Mouse (Mus musculus): ENCODE data around the gene Repin1.

The Repin1 gene

DNA sequence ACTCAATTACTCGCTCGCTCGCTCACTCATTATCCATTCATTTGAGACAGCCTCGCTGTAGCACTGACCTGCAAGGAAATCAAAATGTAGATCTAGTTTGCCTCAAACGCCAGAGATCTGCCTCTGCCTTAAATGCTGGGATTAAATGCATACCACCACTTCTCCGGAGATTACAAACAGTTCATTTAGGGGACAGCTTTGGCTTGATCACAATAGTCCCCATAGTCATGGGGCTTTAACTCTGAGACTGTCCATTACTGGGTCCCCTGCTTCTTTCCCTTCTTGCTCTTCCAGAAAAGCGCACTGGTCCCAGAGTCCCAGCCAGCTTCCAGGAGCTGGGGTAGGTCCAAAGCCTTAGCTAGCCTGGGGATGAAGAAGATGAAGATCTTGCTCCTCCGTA, 32.8 kb downstream of the Repin1 start, which contains the start of gene AI854703:
AI854703 (plus strand) TSS at position 301 of the 400 bp plus-strand sequence.
- peak; percentile 15 for DNase-seq (ENCODE audit: extremely low spot score)

GRCm38 (mm10) chr6:48626984-48627383, 33.3 kb downstream of the Repin1 start:
- peak; percentile 61 for DNase-seq (ENCODE audit: extremely low spot score)

GRCm38 (mm10) chr6:48627511-48627924, 33.8 kb downstream of the Repin1 start:
- no peak for DNase-seq (ENCODE audit: extremely low spot score)

GRCm38 (mm10) chr6:48628377-48628776, 34.7 kb downstream of the Repin1 start:
- no peak for DNase-seq (ENCODE audit: extremely low spot score)

- peak; percentile 31 for DNase-seq (ENCODE audit: extremely low spot score)
Measured at GRCm38 (mm10) chr6:48628808-48629660, 35.4 kb downstream of the Repin1 start.

DNA sequence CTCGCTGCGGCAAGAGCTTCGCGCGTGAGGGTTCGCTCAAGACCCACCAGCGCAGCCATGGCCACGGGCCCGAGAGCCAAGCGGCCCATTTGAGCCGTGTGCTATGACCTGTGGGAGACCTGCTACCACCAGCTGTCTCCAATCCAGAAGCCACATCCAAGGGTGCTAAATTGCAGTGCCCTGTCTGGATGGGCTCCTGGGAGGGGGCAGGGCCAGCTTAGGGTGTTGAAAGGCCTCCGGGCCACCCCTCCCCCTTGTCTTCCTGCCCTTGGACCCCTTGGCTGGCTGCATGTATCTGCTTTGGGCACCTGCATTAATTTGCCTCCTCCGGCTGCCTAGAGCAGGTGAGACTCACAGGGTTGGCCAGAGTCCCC, 36.0 kb downstream of the Repin1 start:
- no peak for DNase-seq (ENCODE audit: extremely low spot score)

DNA sequence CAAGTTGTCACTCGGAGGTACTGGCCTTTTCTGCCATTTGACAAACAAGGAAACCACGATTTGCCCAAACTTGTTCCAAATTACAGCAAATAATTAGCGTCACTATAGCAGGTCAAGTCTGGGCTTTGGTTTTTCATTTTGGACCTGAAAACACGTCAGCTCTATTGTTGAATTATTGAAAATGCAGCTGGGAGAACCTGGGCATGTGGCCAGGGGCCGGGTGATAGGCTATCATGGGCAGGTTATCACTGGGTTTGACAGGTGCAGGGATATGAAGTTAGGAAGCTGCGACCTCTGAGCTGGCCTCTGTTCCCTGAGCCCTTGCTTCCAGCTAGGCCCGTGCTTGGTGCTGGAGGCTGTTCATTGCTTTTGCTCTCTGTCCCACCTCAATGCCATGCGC, 37.1 kb downstream of the Repin1 start:
- DNase-seq (ENCODE audit: extremely low spot score), result no peak

DNA sequence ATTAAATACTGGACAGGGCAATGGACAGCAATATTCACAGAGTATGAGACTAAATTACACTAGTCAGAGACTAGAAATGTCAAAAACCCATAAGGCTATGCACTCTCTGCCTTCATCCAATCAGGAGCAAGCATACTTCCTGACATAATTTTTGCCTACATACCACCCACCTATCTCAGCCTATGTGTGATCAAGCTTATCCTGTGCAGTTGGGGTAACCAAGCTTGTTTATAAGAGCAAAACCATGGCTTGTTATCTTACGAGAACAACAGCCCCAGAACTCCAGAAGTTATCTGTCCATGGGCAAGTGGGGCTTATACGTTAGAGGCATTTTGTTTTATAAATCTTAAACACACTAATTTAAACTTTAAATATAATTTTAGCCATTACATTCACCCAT, 41.4 kb downstream of the Repin1 start:
- DNase-seq (ENCODE audit: extremely low spot score), result no peak

- DNase-seq (ENCODE audit: extremely low spot score), result no peak
Measured at GRCm38 (mm10) chr6:48636515-48636914, 42.8 kb downstream of the Repin1 start.

- no peak for DNase-seq (ENCODE audit: extremely low spot score)
Measured at GRCm38 (mm10) chr6:48637811-48638500, 44.3 kb downstream of the Repin1 start.

DNA sequence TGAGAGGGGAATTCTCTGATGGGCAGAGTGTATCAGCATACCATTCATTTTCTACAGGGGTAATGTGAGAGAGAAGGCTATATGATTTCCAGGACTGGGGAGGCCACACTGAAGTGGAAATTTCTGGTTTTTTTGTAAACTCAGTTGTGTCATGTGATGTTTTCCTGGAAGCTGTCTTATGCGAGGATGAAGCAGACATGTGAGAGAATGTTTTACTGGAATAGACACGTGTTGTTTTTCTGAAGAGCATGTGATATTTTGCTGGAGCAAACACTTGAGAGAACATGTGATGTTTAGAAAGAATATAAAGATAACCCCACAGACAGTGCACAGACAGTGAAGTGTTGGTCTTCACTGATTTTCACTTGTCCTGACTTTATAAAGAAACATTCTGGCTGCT, 44.9 kb downstream of the Repin1 start:
- DNase-seq (ENCODE audit: extremely low spot score), result no peak

DNA sequence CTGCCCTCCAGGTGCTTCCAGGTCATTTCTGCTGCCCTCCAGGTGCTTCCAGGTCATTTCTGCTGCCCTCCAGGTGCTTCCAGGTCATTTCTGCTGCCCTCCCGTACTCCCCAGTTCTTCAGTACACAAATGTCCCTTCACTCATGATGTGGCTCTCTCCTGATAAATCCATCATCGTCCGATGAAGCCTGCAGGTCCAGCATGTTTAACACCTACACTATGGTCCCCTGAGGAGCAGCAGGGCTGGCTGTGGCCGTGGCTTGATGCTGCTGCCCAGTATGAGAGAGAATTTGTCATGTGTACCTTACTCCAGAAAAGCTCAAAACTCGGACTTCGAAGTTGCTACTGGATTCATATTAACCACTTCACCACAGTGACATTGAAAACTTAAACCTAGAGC, 47.7 kb downstream of the Repin1 start:
- DNase-seq (ENCODE audit: extremely low spot score), result no peak

- DNase-seq (ENCODE audit: extremely low spot score), result peak; percentile 64
Measured at GRCm38 (mm10) chr6:48642764-48643292, 49.1 kb downstream of the Repin1 start.

DNA sequence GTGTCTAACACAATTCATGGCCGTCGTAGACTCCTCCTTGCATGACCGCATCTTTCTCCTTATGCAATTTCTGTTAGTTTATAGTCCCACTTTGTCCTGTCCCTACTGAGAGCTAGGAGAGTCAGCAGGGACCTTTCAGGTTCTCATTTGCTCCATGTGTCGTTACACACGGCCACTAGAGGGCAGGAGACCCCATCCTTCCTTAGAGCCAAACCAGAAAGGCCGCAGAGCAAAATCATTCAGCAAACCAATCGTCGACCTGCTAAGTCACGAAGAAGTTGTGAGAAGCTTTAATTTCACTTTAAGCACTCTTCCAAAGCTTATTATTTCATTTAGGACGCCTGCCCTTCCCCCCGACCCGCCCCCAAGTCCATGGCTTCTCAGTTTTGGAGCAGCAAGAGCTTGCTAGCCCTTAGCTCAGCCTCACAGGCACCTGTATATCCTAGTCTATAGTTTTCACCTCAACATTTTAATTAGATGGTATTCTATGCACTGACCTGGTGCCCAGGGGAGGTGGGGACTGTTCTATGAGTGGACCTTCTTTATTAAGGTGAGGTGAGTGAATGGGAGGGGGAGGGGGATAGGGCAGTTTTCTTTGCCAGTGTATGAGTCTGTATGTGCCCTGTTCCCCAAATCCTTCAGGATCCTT, 52.1 kb downstream of the Repin1 start:
- DNase-seq (ENCODE audit: extremely low spot score), result peak; percentile 67

- DNase-seq (ENCODE audit: extremely low spot score), result no peak
Measured at GRCm38 (mm10) chr6:48646309-48646690, 52.6 kb downstream of the Repin1 start.

DNA sequence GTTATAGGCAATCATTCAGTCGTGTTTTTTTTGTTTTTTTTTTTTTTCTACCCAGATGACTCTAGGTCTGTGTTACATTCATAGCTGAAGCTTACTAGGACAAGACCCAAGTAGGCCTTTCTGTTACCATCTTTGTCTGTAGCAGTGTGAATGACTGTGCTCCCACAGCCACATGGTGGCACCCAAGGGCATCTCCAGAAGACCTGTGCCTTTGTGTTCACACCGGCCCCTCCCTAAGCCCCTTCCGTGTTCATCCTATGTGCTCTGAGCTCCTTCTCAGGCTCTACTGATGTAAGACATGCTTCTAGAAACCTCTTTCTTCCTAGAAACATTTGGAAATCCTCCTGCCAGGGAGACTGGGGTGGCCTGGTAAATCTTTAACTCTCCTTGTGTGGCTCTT, 53.3 kb downstream of the Repin1 start, which contains the start of gene Gimap8:
Gimap8 (plus strand) TSS at position 240 of the 400 bp plus-strand sequence.
- DNase-seq (ENCODE audit: extremely low spot score), result peak; percentile 21

GRCm38 (mm10) chr6:48647611-48648010, 53.9 kb downstream of the Repin1 start:
- no peak for DNase-seq (ENCODE audit: extremely low spot score)

Data from embryo, embryonic 9.5 days (tissue).